Mouse (Mus musculus) testis, adult 2 months (tissue): ENCODE results near the gene Ipmk.

Experiments used
- CTCF ChIP-seq: fragments of 200-500 bp; IDR thresholded peaks from 2 replicates; pipeline ENCODE4 v1.5.1; 2012; ENCODE audit warnings: low read depth, mild to moderate bottlenecking, inconsistent platforms, low read length, moderate library complexity; ENCODE audit not compliant: control insufficient read depth, insufficient read depth, insufficient replicate concordance
- POLR2A ChIP-seq: fragments of 200-500 bp; IDR thresholded peaks from 2 replicates; pipeline ENCODE4 v1.6.1; 2012; ENCODE audit warnings: low read depth, mild to moderate bottlenecking, inconsistent platforms, low read length, moderate library complexity; ENCODE audit not compliant: control insufficient read depth

DNA sequence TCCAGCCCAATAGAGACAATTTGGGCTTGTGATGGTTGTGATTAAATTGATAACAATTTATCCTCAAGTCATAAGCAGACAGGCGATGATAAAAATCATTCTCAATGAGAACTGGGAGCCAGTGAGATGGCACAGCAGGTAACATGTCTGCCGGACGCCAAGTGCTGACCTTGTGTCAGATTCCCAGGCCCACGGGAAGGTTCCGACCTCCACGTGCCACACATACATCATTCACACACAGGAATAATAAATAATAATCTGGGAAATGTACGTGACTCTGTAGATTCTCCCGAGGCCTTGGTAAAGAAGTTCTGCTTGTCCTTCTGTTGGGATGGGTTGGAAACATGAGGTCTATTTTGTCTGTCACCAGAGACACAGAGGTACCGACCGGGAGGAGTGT, 20.2 kb upstream of the Ipmk start:
- TF ChIP-seq CTCF (no peak), POLR2A (no peak)
